Mouse (Mus musculus): Measurements from ENCODE around the gene Irx6. TPM values are rescaled to one million over a fixed set of nuclear protein-coding genes. Genes with fewer than 3 reads are reported as not detected.

Gene Irx6
- polyA plus RNA-seq, 1 experiment from 2014 or later, result 2.0 TPM

DNA sequence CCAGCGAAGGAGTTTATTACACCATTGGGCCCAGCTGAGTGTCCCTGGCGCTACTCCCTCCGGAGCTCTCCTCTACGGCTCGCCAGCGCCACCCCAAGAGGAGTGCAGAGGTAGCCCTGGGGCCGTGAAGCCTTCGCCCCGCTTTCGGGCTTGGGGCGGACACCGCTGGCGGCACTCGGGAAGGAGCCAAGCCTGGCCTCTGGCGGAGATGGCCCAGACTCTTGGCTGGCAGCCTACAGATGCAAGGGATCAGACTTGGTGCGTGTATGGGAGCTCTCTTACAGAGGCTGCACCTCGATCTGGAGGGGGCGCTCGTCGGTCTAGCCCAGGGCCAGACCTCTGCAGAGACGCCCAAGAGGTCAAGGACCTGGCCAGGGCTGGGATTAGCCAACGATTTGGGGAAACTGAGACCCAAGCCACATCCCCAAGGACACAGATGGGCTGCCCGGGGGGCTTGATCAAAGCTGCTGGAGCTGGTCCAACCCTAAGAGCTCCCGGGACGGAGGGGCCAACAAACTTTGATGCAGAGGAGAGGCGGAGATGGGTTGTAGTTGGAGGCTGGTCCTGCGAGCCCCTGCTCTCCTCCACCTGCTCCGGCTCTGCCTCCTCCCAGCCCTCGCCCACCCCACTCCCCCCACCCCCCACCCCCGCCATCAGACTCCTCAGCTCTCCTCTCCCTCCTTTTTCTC is 389 bp upstream of the Irx6 start:
- Histone ChIP-seq H3K4me3 (replicated peaks) (peak overlapping the region; percentile 46), H3K27ac (no peak overlapping the region), H3K9me3 (no peaks in the 10 kb centered on the region), H3K4me1 (replicated peaks) (peaks cover 35% of the 10 kb centered on the region), H3K4me2 (peak overlapping the region; percentile 90), H3K9ac (replicated peaks) (peak overlapping the region; percentile 54), H3K27me3 (peaks cover 94% of the 10 kb centered on the region), H3K36me3 (no peaks in the 10 kb centered on the region)
- 1% methylated on average over 26 of the region's 30 CpGs for WGBS
- ATAC-seq (ENCODE audit: insufficient number of reproducible peaks, insufficient read depth, low FRiP score, low TSS enrichment, low read depth), result peak; percentile 63

DNA sequence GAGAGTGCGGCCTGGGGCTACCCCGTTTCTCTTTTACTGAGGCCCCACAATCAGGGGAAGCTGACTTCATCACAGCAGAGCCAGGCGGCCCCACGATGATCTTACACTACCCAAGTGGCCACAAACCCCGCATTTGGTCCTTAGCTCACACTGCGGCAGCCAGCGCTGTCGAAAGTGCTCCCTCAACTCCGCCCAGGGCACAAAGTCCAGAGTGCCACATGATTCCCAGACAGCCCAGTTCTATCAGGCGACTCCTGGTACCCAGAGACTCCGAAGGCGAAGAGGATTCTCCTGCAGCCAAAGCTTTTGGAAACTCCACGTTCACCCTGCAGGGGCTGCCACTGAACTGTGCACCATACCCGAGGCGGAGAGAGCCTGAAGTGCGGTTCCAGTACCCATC is 4.3 kb downstream of the Irx6 start:
- Histone ChIP-seq H3K9ac (replicated peaks) (no peak overlapping the region), H3K36me3 (no peaks in the 10 kb centered on the region), H3K4me2 (peak overlapping the region; percentile 41), H3K4me1 (replicated peaks) (peaks cover 22% of the 10 kb centered on the region), H3K9me3 (no peaks in the 10 kb centered on the region), H3K4me3 (replicated peaks) (peak overlapping the region; percentile 8), H3K27me3 (peaks cover 89% of the 10 kb centered on the region), H3K27ac (no peak overlapping the region)
- WGBS, result 10% methylated on average over 16 of the region's 16 CpGs
- ATAC-seq (ENCODE audit: insufficient number of reproducible peaks, insufficient read depth, low FRiP score, low TSS enrichment, low read depth), result no peak

DNA sequence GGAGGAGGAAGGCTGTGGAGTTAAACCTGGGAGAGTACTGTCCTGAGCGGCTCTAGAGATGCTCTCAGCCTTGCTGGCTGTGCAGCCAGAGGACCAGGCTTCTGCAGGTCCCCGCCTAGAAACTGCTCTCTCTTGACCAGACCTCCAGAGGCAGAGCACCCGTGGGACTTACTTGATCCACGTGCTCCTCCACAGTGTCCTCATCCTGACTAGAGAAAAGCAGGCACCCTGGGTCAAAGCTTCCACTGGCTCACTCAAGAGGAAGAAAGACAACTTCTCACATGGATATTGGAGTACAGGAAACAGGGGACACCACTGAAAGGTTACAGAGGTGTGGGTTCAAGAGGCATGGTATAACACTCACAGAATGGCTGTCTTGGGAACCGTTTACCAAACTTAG is 23.3 kb downstream of the Irx6 start:
- Histone ChIP-seq H3K9me3 (0 out of 2 replicates have a peak, but pooled peaks cover 3% of the 10 kb centered on the region), H3K27ac (no peak overlapping the region), H3K4me3 (replicated peaks) (no peak overlapping the region), H3K9ac (replicated peaks) (no peak overlapping the region), H3K36me3 (no peaks in the 10 kb centered on the region), H3K27me3 (peaks cover 8% of the 10 kb centered on the region), H3K4me2 (no peak overlapping the region), H3K4me1 (replicated peaks) (peaks cover 5% of the 10 kb centered on the region; the same call in 1 of the 2 replicates)
- no peak for ATAC-seq (ENCODE audit: insufficient number of reproducible peaks, insufficient read depth, low FRiP score, low TSS enrichment, low read depth)
- WGBS, result 83% methylated on average over 5 of the region's 5 CpGs

DNA sequence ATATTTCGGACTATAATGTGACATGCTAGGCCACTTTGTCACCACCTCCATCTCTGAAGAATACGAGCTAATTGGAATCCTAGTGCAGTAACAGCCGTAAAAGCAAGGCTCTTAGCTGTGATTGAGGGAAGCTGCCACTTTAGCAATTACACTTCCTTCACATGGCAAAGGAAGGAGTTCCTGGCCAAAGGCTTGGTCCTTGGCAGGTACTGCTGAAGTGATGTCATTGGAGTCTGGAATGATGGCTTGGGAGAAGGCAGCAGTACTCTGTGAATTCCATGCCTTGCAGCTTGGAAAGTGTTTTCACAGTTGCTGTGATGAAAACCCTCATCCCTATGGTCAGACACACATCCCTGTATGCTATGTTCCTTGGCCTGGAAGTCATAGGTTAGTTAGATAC is 24.3 kb downstream of the Irx6 start:
- WGBS, result 34% methylated on average over 3 of the region's 3 CpGs
- Histone ChIP-seq H3K9me3 (no peaks in the 10 kb centered on the region), H3K36me3 (no peaks in the 10 kb centered on the region), H3K4me3 (replicated peaks) (no peak overlapping the region), H3K27ac (no peak overlapping the region), H3K27me3 (peaks cover 6% of the 10 kb centered on the region; the same call in 1 of the 2 replicates), H3K9ac (replicated peaks) (no peak overlapping the region), H3K4me2 (no peak overlapping the region), H3K4me1 (replicated peaks) (peaks cover 5% of the 10 kb centered on the region; the same call in 1 of the 2 replicates)
- no peak for ATAC-seq (ENCODE audit: insufficient number of reproducible peaks, insufficient read depth, low FRiP score, low TSS enrichment, low read depth)

DNA sequence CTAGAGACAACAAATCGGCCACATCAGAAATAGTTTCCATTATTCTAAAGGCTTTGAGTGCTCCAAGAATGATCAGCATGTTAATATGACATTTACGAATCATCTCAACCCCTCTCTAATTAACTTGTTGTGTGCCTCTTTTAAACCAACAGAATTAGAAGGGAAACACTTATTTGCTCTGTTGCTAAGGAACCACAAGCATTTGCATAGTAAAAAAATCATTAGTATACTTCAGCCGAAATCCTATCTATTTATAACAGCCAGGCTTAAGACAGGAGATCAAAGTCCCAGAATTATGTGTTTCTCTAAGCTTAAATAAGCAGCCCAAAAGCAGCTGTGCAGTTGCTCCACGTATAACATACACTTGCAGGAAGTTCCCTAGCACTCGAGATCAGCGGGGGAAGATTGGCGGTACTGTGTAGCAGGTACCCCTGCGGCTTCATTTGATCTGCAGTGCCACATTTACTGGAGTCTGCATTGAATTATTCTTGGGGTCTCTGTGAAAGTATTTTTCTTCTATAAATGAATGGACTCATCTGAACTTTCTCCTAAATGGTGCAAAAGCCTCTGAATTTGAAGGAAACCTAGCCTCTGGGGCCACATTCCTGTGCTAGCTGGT is 25.9 kb downstream of the Irx6 start:
- no peak overlapping the region for H3K4me3 ChIP-seq (replicated peaks)
- no peaks in the 10 kb centered on the region for H3K36me3 ChIP-seq
- ATAC-seq (ENCODE audit: insufficient number of reproducible peaks, insufficient read depth, low FRiP score, low TSS enrichment, low read depth), result no peak
- H3K9ac ChIP-seq (replicated peaks), result no peak overlapping the region
- H3K27me3 ChIP-seq, result peaks cover 6% of the 10 kb centered on the region
- 54% methylated on average over 8 of the region's 8 CpGs for WGBS
- no peak overlapping the region for H3K4me2 ChIP-seq
- H3K9me3 ChIP-seq, result no peaks in the 10 kb centered on the region
- peaks cover 5% of the 10 kb centered on the region; the same call in 1 of the 2 replicates for H3K4me1 ChIP-seq (replicated peaks)
- H3K27ac ChIP-seq, result no peak overlapping the region

DNA sequence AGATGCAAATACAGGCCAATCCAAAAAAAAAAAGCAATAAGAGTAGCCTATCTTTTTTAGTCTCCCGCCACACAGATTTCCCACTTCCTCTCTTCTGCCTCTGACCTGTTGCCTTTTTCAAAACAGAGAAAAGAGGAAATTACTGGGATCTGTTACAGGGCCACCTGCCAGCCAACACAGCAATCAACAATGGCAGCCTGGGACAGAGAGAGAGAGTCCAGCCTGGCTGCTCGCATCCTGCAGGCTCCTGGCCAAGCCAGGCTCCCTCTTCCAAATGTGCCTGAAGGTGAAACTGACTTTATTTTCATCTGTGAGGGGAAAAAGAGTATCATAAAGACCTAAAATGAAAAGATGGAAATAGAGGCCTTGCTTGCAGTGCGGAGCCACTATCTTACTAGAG is 29.3 kb downstream of the Irx6 start:
- Histone ChIP-seq H3K4me3 (replicated peaks) (no peak overlapping the region), H3K9ac (replicated peaks) (no peak overlapping the region), H3K9me3 (no peaks in the 10 kb centered on the region), H3K27me3 (no peaks in the 10 kb centered on the region; the same call in 1 of the 2 replicates), H3K4me1 (replicated peaks) (peaks cover 5% of the 10 kb centered on the region; the same call in 1 of the 2 replicates), H3K27ac (no peak overlapping the region), H3K4me2 (no peak overlapping the region), H3K36me3 (no peaks in the 10 kb centered on the region)
- no peak for ATAC-seq (ENCODE audit: insufficient number of reproducible peaks, insufficient read depth, low FRiP score, low TSS enrichment, low read depth)
- 81% methylated on average over 3 of the region's 3 CpGs for WGBS

DNA sequence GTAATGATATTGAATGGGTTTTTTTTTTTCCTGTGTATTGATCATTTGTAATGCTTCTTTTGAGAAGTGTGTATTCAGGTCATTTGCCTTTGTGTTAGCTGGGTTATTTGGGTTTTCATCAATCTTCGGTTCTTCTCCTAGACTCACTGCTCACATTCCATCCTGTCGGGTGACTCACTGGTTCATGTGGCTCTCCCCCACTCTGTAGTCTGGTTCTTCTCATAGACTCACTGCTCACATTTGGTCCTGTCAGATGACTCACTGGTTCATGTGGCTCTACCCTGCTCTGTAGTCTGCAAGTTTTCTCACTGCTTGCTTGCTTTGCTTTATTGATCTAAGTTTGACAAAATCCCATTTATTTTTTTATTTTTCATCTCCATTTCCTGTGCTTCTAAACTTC is 32.2 kb downstream of the Irx6 start:
- H3K27ac ChIP-seq, result no peak overlapping the region
- WGBS, result 55% methylated on average over 2 of the region's 2 CpGs

DNA sequence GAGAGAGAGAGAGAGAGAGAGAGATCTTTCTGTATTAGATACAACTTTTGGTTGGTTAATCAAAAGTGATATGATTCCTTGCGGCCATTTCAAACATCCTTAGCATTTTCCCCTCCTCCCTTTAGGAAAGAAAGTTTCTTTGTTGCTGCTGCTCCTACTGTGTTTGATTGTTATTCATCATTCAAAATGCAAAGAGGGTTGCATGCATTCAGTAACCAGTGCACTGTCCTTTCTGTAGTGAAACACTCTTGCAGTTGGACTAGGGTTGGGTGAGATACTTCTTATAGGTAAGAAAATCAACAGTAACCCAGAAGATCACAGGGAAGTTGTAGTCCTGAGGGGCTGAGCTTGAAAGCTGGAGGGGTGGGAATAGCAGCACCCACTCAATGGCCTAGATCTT is 39.2 kb downstream of the Irx6 start:
- ATAC-seq (ENCODE audit: insufficient number of reproducible peaks, insufficient read depth, low FRiP score, low TSS enrichment, low read depth), result no peak
- no peaks in the 10 kb centered on the region for H3K27me3 ChIP-seq
- no peak overlapping the region for H3K9ac ChIP-seq (replicated peaks)
- no peak overlapping the region for H3K4me3 ChIP-seq (replicated peaks)
- WGBS, result 85% methylated on average over 1 of the region's 1 CpGs
- no peaks in the 10 kb centered on the region for H3K36me3 ChIP-seq
- H3K9me3 ChIP-seq, result peaks cover 4% of the 10 kb centered on the region; the same call in 1 of the 2 replicates
- H3K4me1 ChIP-seq (replicated peaks), result no peaks in the 10 kb centered on the region
- H3K4me2 ChIP-seq, result no peak overlapping the region
- no peak overlapping the region for H3K27ac ChIP-seq

More for the DNA sequence above, 32.2 kb downstream of the Irx6 start:
- no peaks in the 10 kb centered on the region; the same call in 1 of the 2 replicates for H3K27me3 ChIP-seq
- no peak for ATAC-seq (ENCODE audit: insufficient number of reproducible peaks, insufficient read depth, low FRiP score, low TSS enrichment, low read depth)
- no peak overlapping the region for H3K4me3 ChIP-seq (replicated peaks)
- no peaks in the 10 kb centered on the region for H3K4me1 ChIP-seq (replicated peaks)
- no peaks in the 10 kb centered on the region for H3K36me3 ChIP-seq
- no peak overlapping the region for H3K4me2 ChIP-seq
- peaks cover 4% of the 10 kb centered on the region; the same call in 1 of the 2 replicates for H3K9me3 ChIP-seq
- no peak overlapping the region for H3K9ac ChIP-seq (replicated peaks)

DNA sequence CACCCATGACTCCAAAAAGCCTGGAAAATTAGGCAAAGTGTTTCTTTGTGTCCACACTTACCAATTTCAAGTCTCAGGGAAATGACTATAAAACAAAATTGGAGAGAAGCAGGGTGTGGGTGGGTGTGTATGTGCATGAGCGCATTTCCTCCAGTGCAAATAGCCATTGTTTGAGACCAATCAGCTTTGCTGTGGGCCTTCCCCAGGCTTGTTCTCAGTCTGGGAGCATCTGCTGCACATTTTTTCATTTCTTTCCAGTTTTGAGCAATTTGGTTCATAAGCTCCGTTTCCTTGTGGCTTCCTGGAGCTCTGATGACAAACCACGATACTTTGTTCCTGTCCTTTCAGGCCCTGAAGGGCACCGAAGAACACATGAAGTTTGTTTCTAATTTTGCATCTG is 43.3 kb downstream of the Irx6 start:
- 86% methylated on average over 4 of the region's 4 CpGs for WGBS
- no peak for ATAC-seq (ENCODE audit: insufficient number of reproducible peaks, insufficient read depth, low FRiP score, low TSS enrichment, low read depth)
- H3K27ac ChIP-seq, result no peak overlapping the region
- H3K4me1 ChIP-seq (replicated peaks), result 0 out of 2 replicates have a peak, but pooled peaks cover 4% of the 10 kb centered on the region
- H3K27me3 ChIP-seq, result peaks cover 7% of the 10 kb centered on the region; the same call in 1 of the 2 replicates
- H3K4me2 ChIP-seq, result no peak overlapping the region
- no peaks in the 10 kb centered on the region for H3K9me3 ChIP-seq
- no peak overlapping the region for H3K9ac ChIP-seq (replicated peaks)
- H3K4me3 ChIP-seq (replicated peaks), result no peak overlapping the region
- H3K36me3 ChIP-seq, result no peaks in the 10 kb centered on the region

DNA sequence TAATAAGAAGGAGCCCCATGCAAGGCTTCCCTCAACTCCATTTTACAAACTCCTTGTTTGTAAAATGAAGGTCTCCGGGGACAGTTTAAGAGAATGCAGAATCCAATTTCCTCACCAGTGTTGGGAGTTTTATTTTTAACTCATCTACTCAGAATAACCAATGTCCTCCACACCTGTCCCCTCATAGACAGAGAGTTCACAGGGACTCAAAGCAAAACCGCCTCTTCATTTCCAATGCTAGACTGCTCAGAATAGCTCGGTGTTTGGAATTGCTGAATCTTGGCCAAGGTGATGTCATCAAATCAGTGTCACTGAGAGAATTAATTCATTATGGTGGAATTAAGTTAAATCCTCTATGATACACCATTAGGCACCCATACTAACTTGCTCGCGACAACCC is 44.0 kb downstream of the Irx6 start:
- no peak overlapping the region for H3K4me2 ChIP-seq
- no peak overlapping the region for H3K27ac ChIP-seq
- 90% methylated on average over 5 of the region's 5 CpGs for WGBS
- H3K27me3 ChIP-seq, result peaks cover 7% of the 10 kb centered on the region; the same call in 1 of the 2 replicates
- no peak overlapping the region for H3K4me3 ChIP-seq (replicated peaks)
- H3K9me3 ChIP-seq, result no peaks in the 10 kb centered on the region
- H3K36me3 ChIP-seq, result no peaks in the 10 kb centered on the region
- no peak for ATAC-seq (ENCODE audit: insufficient number of reproducible peaks, insufficient read depth, low FRiP score, low TSS enrichment, low read depth)
- no peak overlapping the region for H3K9ac ChIP-seq (replicated peaks)
- peaks cover 9% of the 10 kb centered on the region; the same call in 1 of the 2 replicates for H3K4me1 ChIP-seq (replicated peaks)

DNA sequence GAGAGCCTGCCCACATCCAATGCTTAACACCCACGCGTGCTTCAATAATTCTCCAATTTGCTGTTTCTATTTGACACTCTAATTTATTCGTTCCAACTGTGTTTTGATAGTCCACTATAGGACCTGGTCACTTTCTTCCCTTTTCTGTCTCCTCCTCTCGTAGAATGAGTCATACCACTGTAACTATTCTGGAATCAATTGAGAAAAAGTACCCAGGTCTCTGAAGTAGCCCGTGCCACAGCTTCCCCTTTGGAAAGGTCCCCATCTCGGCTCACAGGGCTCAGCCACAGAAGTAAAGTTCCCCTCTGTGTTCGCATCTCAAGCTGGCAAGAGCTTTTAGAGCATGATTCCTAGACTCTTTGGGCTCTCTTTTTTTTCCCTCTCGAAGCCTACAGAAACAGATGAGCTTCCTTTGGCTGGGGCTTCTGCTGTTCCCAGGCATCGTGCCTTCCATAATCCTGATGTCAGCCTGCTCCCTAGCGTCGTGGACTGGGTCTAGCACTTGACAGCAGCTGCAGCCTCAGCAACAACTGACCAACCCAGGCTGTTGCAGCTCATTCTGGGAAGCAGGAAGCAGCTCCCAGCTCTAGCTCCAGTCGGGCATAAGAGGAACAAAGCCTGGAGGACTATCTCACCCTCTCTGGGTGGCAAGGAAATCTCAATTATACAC is 47.3 kb downstream of the Irx6 start:
- H3K27me3 ChIP-seq, result peaks cover 13% of the 10 kb centered on the region
- H3K9ac ChIP-seq (replicated peaks), result no peak overlapping the region
- H3K27ac ChIP-seq, result no peak overlapping the region
- 40% methylated on average over 12 of the region's 12 CpGs for WGBS
- H3K4me2 ChIP-seq, result no peak overlapping the region
- no peaks in the 10 kb centered on the region for H3K9me3 ChIP-seq
- ATAC-seq (ENCODE audit: insufficient number of reproducible peaks, insufficient read depth, low FRiP score, low TSS enrichment, low read depth), result peak; percentile 66; the same call in 1 of the 2 replicates
- no peaks in the 10 kb centered on the region for H3K36me3 ChIP-seq
- H3K4me1 ChIP-seq (replicated peaks), result peaks cover 22% of the 10 kb centered on the region
- no peak overlapping the region for H3K4me3 ChIP-seq (replicated peaks)

All from limb, embryonic 12.5 days (tissue).